Mouse (Mus musculus) kidney, adult 18-20 months (tissue): ENCODE results near the gene Neu2.

Source experiments
- DNase-seq: peaks from one replicate; pipeline ENCODE4 v3.0.0; 2021

Gene Neu2

GRCm38 (mm10) chr1:87541614-87542013, 31.9 kb downstream of the Neu2 start:
- no peak for DNase-seq

GRCm38 (mm10) chr1:87551008-87551407, 41.3 kb downstream of the Neu2 start:
- DNase-seq: no peak

- DNase-seq: no peak
Observed at GRCm38 (mm10) chr1:87553586-87553985, 43.9 kb downstream of the Neu2 start.

- no peak for DNase-seq
Observed at GRCm38 (mm10) chr1:87562967-87563366, 53.3 kb downstream of the Neu2 start.

- DNase-seq: no peak
Observed at GRCm38 (mm10) chr1:87565760-87566159, 56.1 kb downstream of the Neu2 start.

GRCm38 (mm10) chr1:87568398-87568797, 58.7 kb downstream of the Neu2 start:
- peak; percentile 38 for DNase-seq

GRCm38 (mm10) chr1:87573261-87573660, 63.6 kb downstream of the Neu2 start:
- peak; percentile 56 for DNase-seq

GRCm38 (mm10) chr1:87573800-87574215, 64.1 kb downstream of the Neu2 start, which contains the start of gene Ngef:
Gene Ngef, minus strand, starts transcription at chr1:87573870.
- peak; percentile 90 for DNase-seq

GRCm38 (mm10) chr1:87574353-87574752, 64.7 kb downstream of the Neu2 start:
- no peak for DNase-seq

GRCm38 (mm10) chr1:87574785-87575184, 65.1 kb downstream of the Neu2 start:
- DNase-seq: peak; percentile 93

GRCm38 (mm10) chr1:87578965-87579364, 69.3 kb downstream of the Neu2 start:
- no peak for DNase-seq

GRCm38 (mm10) chr1:87580824-87581223, 71.1 kb downstream of the Neu2 start:
- no peak for DNase-seq

- DNase-seq: no peak
Observed at GRCm38 (mm10) chr1:87589162-87589561, 79.5 kb downstream of the Neu2 start.

GRCm38 (mm10) chr1:87589980-87590379, 80.3 kb downstream of the Neu2 start:
- no peak for DNase-seq

- no peak for DNase-seq
Observed at GRCm38 (mm10) chr1:87594261-87594660, 84.6 kb downstream of the Neu2 start.

- DNase-seq: no peak
Observed at GRCm38 (mm10) chr1:87594671-87595070, 85.0 kb downstream of the Neu2 start.

- no peak for DNase-seq
Observed at GRCm38 (mm10) chr1:87600533-87600932, 90.8 kb downstream of the Neu2 start.

- DNase-seq: peak; percentile 38
Observed at GRCm38 (mm10) chr1:87601801-87602200, 92.1 kb downstream of the Neu2 start.

GRCm38 (mm10) chr1:87603389-87603788, 93.7 kb downstream of the Neu2 start:
- no peak for DNase-seq

- DNase-seq: no peak
Observed at GRCm38 (mm10) chr1:87605296-87605695, 95.6 kb downstream of the Neu2 start.

- DNase-seq: peak; percentile 41
Observed at GRCm38 (mm10) chr1:87607385-87608091, 97.8 kb downstream of the Neu2 start.

GRCm38 (mm10) chr1:87608416-87609046, 98.8 kb downstream of the Neu2 start:
- peak; percentile 85 for DNase-seq

GRCm38 (mm10) chr1:87614576-87615295, 105.0 kb downstream of the Neu2 start:
- DNase-seq: no peak

- DNase-seq: peak; percentile 46
Observed at GRCm38 (mm10) chr1:87620211-87620668, 110.6 kb downstream of the Neu2 start, which contains the start of gene Inpp5d. Gene Inpp5d, plus strand, starts transcription at chr1:87620312.
